Mouse (Mus musculus): ENCODE measurements around the gene Kbtbd8. TPM values are rescaled to one million over a fixed set of nuclear protein-coding genes. Genes with fewer than 3 reads are reported as not detected.
A peak's percentile ranks its signal among the peaks of the same experiment; 100 is the strongest.

The Kbtbd8 gene
- polyA plus RNA-seq (2017; shearing (Covaris generic)) = 1 to 10 TPM; 3.4 to 5.4 (median 3.7) TPM

DNA sequence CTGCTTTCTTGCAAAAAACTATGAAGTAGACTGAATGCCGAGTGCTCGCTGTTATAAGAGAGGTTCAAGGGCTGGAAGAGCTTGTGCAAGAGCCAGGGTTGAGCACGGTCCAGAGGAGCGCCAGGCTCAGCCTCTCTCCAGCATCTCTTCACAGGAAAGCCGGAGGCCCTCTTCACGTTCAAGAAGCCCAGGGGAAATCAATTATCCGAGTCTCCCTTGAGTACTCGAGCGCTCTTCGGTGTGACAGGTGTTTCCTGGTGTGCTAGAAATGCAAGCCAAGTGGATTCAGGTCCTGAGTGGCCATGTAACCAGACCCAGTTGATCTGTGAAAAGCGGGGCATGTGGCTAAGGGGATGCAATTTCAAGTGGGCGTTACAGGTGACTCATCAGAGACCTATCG, at the start of gene Kbtbd8:
Gene Kbtbd8 (plus strand): TSS at position 295 of the 400 bp plus-strand sequence.
- no peak for ATAC-seq

GRCm38 (mm10) chr6:95069753-95070152, 47.3 kb upstream of the Kbtbd8 start:
- no peak for ATAC-seq

DNA sequence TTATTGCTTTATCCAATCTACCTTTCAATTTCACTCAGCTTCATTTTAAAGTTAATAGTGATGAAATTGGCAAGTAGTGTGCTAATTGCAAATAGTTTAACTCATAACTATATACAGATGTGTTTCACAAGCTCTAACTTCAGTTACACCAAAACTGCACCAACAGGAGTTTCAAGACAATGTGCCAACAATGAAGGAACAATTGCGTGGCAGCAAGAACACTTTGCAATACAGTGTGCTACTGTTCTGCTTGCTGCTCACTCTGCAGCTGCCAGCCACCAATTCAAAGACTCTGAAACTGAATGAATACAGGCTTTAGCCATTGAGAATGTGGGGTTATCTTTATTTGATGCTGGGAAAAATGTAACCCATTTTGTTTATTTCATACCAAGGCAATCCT, 31.8 kb upstream of the Kbtbd8 start:
- ATAC-seq = no peak

GRCm38 (mm10) chr6:95087154-95087846, 29.7 kb upstream of the Kbtbd8 start:
- ATAC-seq = no peak

GRCm38 (mm10) chr6:95088075-95088474, 29.0 kb upstream of the Kbtbd8 start:
- ATAC-seq = no peak

DNA sequence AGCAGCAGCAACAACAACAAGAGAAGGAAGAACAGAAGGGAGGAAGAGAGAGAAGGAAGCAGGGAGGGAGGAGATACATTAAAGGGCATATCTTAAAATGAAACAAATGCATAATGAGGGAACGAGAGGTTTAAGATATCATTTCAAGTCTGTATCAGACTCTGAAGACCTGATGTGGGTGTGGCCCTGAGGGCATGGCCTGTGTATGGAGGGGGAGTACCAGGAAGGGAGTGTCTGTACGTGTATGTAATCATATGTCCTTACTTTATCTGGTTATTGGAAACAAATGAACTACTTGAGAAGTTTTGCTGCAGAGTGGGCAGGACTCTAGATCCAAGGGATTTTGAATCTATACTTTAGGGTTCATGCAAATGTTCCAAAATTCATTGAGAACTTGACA, 22.3 kb upstream of the Kbtbd8 start:
- ATAC-seq = no peak

DNA sequence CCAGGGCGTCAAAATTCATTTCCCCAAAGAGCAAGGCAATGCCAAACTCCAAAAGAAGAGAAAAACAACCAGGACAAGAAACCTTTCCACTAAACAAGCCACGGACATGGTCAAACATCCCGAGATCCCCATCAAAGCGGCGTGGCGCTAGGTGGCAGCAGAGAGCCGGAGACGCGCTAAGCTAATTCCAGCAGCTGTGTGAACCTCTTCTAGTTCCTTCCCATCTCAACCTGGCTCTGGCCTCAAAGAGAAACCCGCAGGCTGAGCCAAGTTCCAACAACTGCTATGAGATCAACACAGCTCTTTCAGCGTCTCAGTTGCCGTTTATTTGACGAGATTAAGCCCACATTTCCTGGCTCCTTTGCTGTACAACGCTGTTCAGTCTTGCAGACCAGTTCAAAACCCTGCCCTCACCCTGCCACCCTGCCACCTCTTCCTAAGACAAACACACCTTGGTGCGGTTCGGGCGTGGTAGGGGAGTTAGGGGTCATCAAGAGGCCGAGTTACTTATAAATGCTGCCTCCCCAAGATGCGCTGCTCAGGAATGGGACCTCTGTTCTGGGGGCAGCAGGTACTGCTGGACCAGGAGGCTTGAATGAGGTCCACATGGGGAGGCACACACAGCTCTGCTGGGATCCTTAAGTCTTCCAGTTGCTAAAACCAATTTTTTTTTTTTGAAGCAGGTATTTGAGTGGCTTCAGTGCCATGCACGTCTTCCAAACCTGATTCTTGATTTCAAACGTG, 18.5 kb upstream of the Kbtbd8 start:
- peak; percentile 68 for ATAC-seq

- no peak for ATAC-seq
Observed at GRCm38 (mm10) chr6:95103706-95104105, 13.3 kb upstream of the Kbtbd8 start.

- ATAC-seq = no peak
Observed at GRCm38 (mm10) chr6:95108437-95108836, 8.6 kb upstream of the Kbtbd8 start.

DNA sequence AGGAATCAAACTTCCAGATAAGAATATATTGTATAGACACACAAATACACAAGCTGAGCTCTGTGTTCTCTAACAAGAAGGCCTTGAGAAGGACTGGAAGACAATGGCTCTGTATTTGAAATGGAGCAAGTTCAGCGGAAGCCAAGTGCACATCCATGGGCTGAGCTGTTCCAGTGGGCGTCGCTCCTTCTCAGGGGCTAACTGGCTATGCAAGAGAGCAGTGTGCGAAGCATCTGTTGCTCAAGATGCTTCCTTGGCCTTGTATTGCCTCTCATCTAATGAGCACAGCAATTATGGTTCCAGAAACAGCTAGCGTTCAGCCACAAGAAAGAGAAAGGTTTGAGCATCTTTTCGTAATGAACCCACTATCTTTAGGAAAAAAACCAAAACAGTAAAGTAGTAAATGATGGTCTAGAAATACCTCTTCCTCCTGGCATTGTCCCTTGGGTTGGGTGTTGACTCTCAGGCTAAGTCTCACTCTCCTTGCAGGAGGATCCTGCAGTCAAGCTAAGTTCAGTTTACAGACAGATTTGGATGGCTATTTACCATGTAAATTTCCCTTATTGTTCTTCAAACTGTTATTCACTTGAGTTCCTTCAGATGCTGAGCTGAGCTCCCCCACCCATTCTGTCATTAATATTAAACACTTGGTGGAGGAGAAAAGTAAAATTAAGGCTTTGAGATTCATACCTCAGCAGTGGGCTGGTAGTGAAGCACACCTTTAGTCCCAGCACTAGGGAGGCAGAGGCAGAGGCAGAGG, 7.2 kb upstream of the Kbtbd8 start:
- no peak for ATAC-seq

DNA sequence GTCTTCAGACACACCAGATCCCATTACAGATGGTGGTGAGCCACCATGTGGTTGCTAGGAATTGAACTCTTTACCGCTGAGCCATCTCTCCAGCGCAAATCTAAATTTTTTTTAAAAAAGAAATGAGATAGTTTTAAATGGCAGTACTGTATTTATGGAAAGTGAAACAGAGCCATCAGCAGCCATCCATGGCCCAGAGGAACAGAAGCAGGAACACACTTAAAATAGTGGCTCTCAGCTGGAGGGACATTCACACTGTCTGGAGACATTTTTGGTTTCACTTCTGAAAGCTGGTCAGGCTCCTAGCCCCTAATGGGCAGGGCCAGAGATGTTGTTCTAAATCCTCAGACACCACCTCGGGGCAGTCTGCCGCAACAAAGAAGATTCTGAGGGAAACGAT, 5.0 kb upstream of the Kbtbd8 start:
- ATAC-seq = no peak

- ATAC-seq = no peak
Observed at GRCm38 (mm10) chr6:95116513-95116912, 527 bp upstream of the Kbtbd8 start.

DNA sequence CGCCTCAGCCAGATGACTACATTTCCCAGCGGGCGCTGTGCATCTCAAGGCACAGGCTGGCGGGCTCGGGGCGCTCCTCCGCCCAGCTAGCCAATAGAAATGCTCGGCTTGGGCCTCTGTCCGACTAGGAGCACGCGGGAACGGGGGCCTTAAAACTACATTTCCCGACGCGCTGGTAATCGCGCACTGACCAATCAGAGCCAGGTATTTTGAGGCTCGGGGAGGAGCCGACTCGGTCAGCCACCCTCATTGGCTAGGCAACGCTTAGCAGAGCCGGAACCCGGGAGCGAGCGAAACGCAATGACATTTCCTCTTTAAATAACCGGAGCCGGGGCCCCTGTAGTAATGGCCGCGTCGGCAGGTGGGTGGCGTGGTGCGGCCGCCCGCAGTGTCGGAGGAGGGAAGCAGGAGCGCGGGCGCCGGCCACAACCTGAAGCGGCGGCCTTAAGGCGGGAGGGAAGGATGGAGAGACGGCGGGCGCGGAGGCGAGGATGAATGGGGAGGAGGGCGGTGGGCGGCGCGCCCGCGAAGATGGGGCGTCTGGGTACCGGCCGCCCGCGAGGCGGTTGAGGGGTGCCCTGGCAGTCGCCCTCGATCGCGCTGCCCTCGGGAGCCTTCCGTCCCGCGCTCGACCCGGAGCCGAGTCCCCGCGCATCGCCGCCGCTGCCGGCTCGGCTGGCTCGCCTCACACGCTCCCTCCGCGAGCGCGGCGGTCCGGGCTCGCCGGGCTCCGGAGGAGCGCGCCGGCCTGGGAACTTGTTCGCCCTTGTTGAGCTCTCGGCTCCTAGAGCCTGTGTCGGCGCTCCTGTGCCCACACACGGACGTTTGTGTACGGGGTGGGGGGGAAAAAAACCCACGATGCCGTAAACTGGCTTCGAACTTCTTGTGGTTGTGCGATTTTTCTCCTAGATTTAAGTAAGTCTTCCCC, 838 bp downstream of the Kbtbd8 start:
- ATAC-seq = peak; percentile 99

GRCm38 (mm10) chr6:95119389-95119788, 2.3 kb downstream of the Kbtbd8 start:
- no peak for ATAC-seq

DNA sequence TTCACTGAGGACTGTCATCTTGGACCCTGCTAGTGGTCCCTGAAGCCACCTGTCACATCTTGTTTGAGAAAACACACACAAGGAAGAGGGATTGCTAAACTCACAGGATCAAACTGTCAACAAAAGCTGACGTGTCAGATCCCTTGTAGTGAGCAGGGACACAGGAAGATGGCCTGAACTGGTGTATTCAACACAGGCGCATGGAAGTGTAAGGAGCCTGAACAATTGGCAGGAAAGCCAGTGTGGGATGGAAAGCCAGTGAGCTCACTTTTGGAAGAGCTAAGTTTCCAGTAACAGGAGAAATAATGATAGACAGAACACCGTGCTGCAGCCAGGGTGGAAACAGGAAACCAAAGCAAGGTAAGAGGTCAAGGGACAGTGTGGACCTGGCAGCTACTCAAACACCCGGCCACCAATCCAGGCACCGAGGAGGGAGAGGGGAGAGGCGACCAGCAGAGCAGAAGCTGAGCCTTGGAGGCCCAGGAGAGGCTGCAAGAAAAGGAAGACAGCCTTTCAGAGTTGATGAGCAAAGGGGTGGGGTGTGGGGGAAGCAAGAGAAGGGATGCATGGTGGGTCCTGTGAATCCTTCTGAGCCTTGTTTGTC, 33.0 kb downstream of the Kbtbd8 start:
- no peak for ATAC-seq

- ATAC-seq = no peak
Observed at GRCm38 (mm10) chr6:95150885-95151284, 33.8 kb downstream of the Kbtbd8 start.

DNA sequence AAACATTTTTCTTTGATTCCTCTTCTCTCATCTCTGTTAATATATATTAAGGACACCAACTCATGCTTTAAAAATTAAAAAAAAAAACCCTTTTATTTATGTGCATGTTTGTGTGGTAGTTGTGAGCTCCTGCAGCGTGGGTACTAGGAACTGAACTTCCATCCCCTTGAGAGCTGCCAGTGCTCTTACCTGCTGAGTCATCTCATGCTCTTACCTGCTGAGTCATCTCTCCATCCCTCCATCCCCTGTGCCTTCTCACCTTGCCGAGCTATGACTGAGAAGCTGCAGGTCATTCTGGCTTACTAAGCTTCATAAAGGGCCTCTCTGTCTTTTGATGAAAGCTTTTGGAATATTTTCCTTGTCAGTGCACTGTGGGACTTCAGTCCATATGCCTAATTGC, 34.5 kb downstream of the Kbtbd8 start:
- no peak for ATAC-seq

- no peak for ATAC-seq
Observed at GRCm38 (mm10) chr6:95163965-95164364, 46.9 kb downstream of the Kbtbd8 start.

DNA sequence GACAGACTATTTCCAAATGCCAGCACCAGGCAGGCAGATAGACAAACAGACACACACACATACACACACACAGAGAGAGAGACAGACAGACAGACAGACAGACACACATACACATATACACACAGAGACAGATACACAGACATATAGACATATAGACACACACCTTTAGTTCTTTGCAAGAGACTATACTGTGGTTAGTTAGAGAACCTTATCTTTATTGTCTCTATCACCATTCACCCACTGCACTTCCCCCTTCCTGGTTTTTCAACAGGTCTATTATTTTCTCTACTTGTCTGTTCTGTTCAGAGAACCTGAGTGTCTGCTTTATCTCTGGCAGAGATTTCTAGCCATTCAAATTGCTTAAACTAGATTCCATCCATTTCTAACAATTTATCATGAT, 48.6 kb downstream of the Kbtbd8 start:
- ATAC-seq = no peak

GRCm38 (mm10) chr6:95167668-95168227, 50.7 kb downstream of the Kbtbd8 start:
- no peak for ATAC-seq

DNA sequence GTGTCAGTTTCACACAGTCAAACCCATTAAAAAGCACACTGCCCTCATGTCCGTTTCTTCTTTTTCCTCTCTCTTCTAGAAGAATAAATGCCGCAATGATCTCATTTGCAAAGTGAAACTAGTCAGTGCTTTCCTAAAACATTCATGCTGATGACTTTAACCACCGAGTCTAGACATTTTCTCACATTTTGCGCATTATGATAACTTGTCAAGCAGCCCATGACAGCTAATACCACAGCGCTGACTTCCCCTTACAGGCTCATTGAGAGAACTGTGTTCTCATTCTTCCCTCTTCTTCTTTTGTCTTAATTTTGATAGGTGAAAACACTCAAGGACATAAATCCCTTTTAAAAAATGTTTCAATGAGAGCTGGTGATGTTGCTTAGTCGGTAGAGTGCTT, 52.4 kb downstream of the Kbtbd8 start:
- no peak for ATAC-seq

Data from inflammation-experienced regulatory T-cells, adult 6 months (primary cell).